13 mouse cellular contexts compared by ENCODE assay signal in genomic region chr13:98914010-98914843, GRCm38 (mm10). TPM values are rescaled to one million over a fixed set of nuclear protein-coding genes. Genes with fewer than 3 reads are reported as not detected.
A peak's percentile ranks its signal among the peaks of the same experiment; 100 is the strongest.
DNase-seq lines count a peak whose midpoint lies in the region; ATAC-seq and TF ChIP-seq lines count a peak whose summit lies in the region.
"Had no signal": no experiment of that assay in that cellular context is flagged by ENCODE, and none has a peak within 500 bp of the region (broad histone marks: within the 10 kb centered on the region; RNA-seq: fewer than 3 reads in every experiment).

No protein-coding gene starts in this region.

- 0 out of 2 replicates have a peak overlapping the region, but pooled peaks have one; percentile 13 for H3K27ac ChIP-seq in intestine, embryonic 16.5 days (ENCODE audit: low read length)
- no peak overlapping the region for H3K27ac ChIP-seq in intestine, embryonic 15.5 days
- no peak overlapping the region for H3K27ac ChIP-seq in lung, embryonic 14.5 days (ENCODE audit: low read depth)
- H3K27ac ChIP-seq in forebrain, embryonic 15.5 days (replicated peaks): peak overlapping the region; percentile 68
- peak overlapping the region; percentile 10; the same call in 1 of the 2 replicates for H3K27ac ChIP-seq in limb, embryonic 13.5 days

- WGBS in intestine, embryonic 16.5 days: 61% methylated on average over 14 of the region's 14 CpGs
- WGBS in intestine, embryonic 15.5 days: 61% methylated on average over 14 of the region's 14 CpGs
- 64% methylated on average over 14 of the region's 14 CpGs for WGBS in lung, embryonic 14.5 days
- whole genome bisulfite sequencing in forebrain, embryonic 15.5 days: 21% methylated on average over 14 of the region's 14 CpGs
- 70% methylated on average over 14 of the region's 14 CpGs for WGBS in limb, embryonic 13.5 days

- DNase-seq in lung, embryonic 14.5 days: peak; percentile 31
- no peak for DNase-seq in lung, postnatal 25 days (ENCODE audit: low spot score)
- DNase-seq in embryo, embryonic 9.5 days (ENCODE audit: extremely low spot score): no peak
- DNase-seq: heart, postnatal 36 days; lung, adult 18-20 months had no signal

- no peaks in the 10 kb centered on the region for H3K9me3 ChIP-seq in intestine, embryonic 16.5 days (ENCODE audit: control insufficient read depth, low read length)
- no peaks in the 10 kb centered on the region for H3K9me3 ChIP-seq in intestine, embryonic 15.5 days
- H3K9me3 ChIP-seq in lung, embryonic 14.5 days (ENCODE audit: low read depth, low read length): no peaks in the 10 kb centered on the region
- H3K9me3 ChIP-seq in forebrain, embryonic 15.5 days: no peaks in the 10 kb centered on the region
- no peaks in the 10 kb centered on the region for H3K9me3 ChIP-seq in limb, embryonic 13.5 days

- no peak overlapping the region for H3K9ac ChIP-seq in intestine, embryonic 16.5 days (ENCODE audit: low read depth, low read length)
- H3K9ac ChIP-seq in intestine, embryonic 15.5 days: no peak overlapping the region
- no peak overlapping the region for H3K9ac ChIP-seq in lung, embryonic 14.5 days
- H3K9ac ChIP-seq in forebrain, embryonic 15.5 days (replicated peaks): no peak overlapping the region
- no peak overlapping the region for H3K9ac ChIP-seq in limb, embryonic 13.5 days

- no peak overlapping the region for H3K4me2 ChIP-seq in intestine, embryonic 16.5 days (ENCODE audit: low read depth, low read length)
- H3K4me2 ChIP-seq in intestine, embryonic 15.5 days (replicated peaks): no peak overlapping the region
- H3K4me2 ChIP-seq in lung, embryonic 14.5 days: no peak overlapping the region
- peak overlapping the region; percentile 10; the same call in 1 of the 2 replicates for H3K4me2 ChIP-seq in forebrain, embryonic 15.5 days (replicated peaks)
- no peak overlapping the region for H3K4me2 ChIP-seq in limb, embryonic 13.5 days (replicated peaks)

- ATAC-seq in intestine, embryonic 16.5 days: no peak
- no peak for ATAC-seq in intestine, embryonic 15.5 days
- 0 out of 2 replicates have a peak, but pooled peaks have one; percentile 44 for ATAC-seq in lung, embryonic 14.5 days (ENCODE audit: insufficient read depth)
- peak; percentile 41 for ATAC-seq in forebrain, embryonic 15.5 days (replicated peaks)
- no peak for ATAC-seq in limb, embryonic 13.5 days (ENCODE audit: low FRiP score, low read depth)
- ATAC-seq in frontal cortex, adult (ENCODE audit: low TSS enrichment): no peak
- ATAC-seq: Patski had no signal

- TF ChIP-seq CTCF in lung, embryonic 14.5 days (IDR thresholded peaks at IDR 0.05; ENCODE audit: low read depth): no peak

- H3K4me3 ChIP-seq in intestine, embryonic 16.5 days (ENCODE audit: low read length): no peak overlapping the region
- no peak overlapping the region for H3K4me3 ChIP-seq in intestine, embryonic 15.5 days (replicated peaks)
- no peak overlapping the region for H3K4me3 ChIP-seq in lung, embryonic 14.5 days (ENCODE audit: low read depth, low read length)
- H3K4me3 ChIP-seq in forebrain, embryonic 15.5 days: no peak overlapping the region
- H3K4me3 ChIP-seq in limb, embryonic 13.5 days: no peak overlapping the region
- H3K4me3 ChIP-seq: myocyte had no signal

- peaks cover 36% of the 10 kb centered on the region for H3K4me1 ChIP-seq in intestine, embryonic 16.5 days (ENCODE audit: control insufficient read depth, insufficient read depth, low read length)
- H3K4me1 ChIP-seq in intestine, embryonic 15.5 days (replicated peaks): peaks cover 29% of the 10 kb centered on the region
- H3K4me1 ChIP-seq in lung, embryonic 14.5 days (ENCODE audit: insufficient read depth): peaks cover 3% of the 10 kb centered on the region; the same call in 1 of the 2 replicates
- H3K4me1 ChIP-seq in forebrain, embryonic 15.5 days: peaks cover 57% of the 10 kb centered on the region
- peaks cover 62% of the 10 kb centered on the region for H3K4me1 ChIP-seq in limb, embryonic 13.5 days

- H3K36me3 ChIP-seq in intestine, embryonic 16.5 days (ENCODE audit: control insufficient read depth, insufficient read depth, low read length): no peaks in the 10 kb centered on the region
- no peaks in the 10 kb centered on the region for H3K36me3 ChIP-seq in intestine, embryonic 15.5 days
- H3K36me3 ChIP-seq in lung, embryonic 14.5 days (ENCODE audit: insufficient read depth): peaks cover 9% of the 10 kb centered on the region; the same call in 1 of the 2 replicates
- no peaks in the 10 kb centered on the region for H3K36me3 ChIP-seq in forebrain, embryonic 15.5 days
- H3K36me3 ChIP-seq in limb, embryonic 13.5 days: peaks cover 20% of the 10 kb centered on the region

- no peaks in the 10 kb centered on the region for H3K27me3 ChIP-seq in intestine, embryonic 16.5 days (replicated peaks; ENCODE audit: control insufficient read depth, insufficient read depth, low read length)
- H3K27me3 ChIP-seq in intestine, embryonic 15.5 days (replicated peaks): no peaks in the 10 kb centered on the region
- no peaks in the 10 kb centered on the region for H3K27me3 ChIP-seq in lung, embryonic 14.5 days (ENCODE audit: insufficient read depth, low read length)
- no peaks in the 10 kb centered on the region for H3K27me3 ChIP-seq in forebrain, embryonic 15.5 days
- H3K27me3 ChIP-seq in limb, embryonic 13.5 days: no peaks in the 10 kb centered on the region
- H3K27me3 ChIP-seq: CH12.LX, Patski had no signal

RNA-seq across cellular contexts. Expression of gene Tnpo1, which starts 12.0 kb away (rescaled TPM):
- polyA plus RNA-seq in intestine, embryonic 16.5 days (2015; fragmentation: Nextera tagmentation; extraction: Ambion mirVana): 49.7 and 50.7 TPM in 2 replicates
- polyA plus RNA-seq in intestine, embryonic 15.5 days (2015; fragmentation: Nextera tagmentation; extraction: Ambion mirVana): 60.3 and 67.6 TPM in 2 replicates
- polyA plus RNA-seq in lung, embryonic 14.5 days (2014; fragmentation: Nextera tagmentation; extraction: Ambion mirVana): 39.3 and 46.5 TPM in 2 replicates
- polyA plus RNA-seq in forebrain, embryonic 15.5 days (2015; fragmentation: Nextera tagmentation; extraction: Ambion mirVana): 54.6 and 57.0 TPM in 2 replicates
- polyA plus RNA-seq in limb, embryonic 13.5 days (2015; fragmentation: Nextera tagmentation; extraction: Ambion mirVana): 61.5 and 66.3 TPM in 2 replicates

Comparison
In these comparisons a context has a peak if more than half of its experiments do, and no peak if none do; other contexts are left out.
1. H3K27ac ChIP-seq: peak in intestine, embryonic 16.5 days (single experiment), forebrain, embryonic 15.5 days (single experiment) and limb, embryonic 13.5 days (single experiment); none in intestine, embryonic 15.5 days (single experiment) and lung, embryonic 14.5 days (single experiment).
2. ATAC-seq: peak in lung, embryonic 14.5 days (single experiment) and forebrain, embryonic 15.5 days (single experiment); none in intestine, embryonic 16.5 days (single experiment), intestine, embryonic 15.5 days (single experiment), limb, embryonic 13.5 days (single experiment) and frontal cortex, adult (single experiment).